Mouse (Mus musculus): ENCODE measurements around the gene Matn4. TPM values are rescaled to one million over a fixed set of nuclear protein-coding genes. Genes with fewer than 3 reads are reported as not detected.

The Matn4 gene
- polyA plus RNA-seq, 1 experiment from 2014 or later = 0.39 TPM

DNA sequence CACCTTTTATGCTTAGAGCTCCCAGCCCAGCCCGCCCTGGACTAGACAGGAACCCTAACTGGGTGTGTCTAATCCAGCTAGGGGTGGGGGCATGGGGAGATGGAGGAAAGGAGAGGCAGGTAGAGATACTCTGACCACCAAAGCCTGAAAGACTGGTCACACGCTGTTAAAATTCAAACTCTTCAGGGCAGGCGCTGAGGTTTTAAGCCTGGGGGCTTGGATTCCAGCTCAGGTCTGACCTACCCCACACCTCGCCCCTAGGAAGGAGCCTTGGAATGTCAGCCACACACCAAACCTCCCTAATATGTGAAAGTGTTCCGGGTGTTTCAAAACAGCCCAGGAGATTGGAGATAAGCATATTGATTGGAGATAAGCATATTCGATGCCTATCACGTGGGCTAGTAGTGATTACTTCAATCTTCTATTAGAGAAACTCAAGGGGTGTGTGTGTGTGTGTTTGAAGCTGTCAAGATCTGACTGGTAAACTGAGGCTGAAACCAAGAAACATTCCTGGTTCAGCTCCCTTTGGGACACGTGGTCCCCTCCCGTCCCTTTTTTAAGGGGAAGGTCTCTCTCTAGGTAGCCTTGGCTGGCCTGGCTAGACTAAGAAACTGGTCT is 28.4 kb upstream of the Matn4 start:
- WGBS = 82% methylated on average over 9 of the region's 9 CpGs
- Histone ChIP-seq H3K27ac (no peak overlapping the region), H3K4me3 (replicated peaks) (no peak overlapping the region), H3K9me3 (no peaks in the 10 kb centered on the region), H3K4me1 (replicated peaks) (no peaks in the 10 kb centered on the region), H3K4me2 (replicated peaks) (no peak overlapping the region), H3K9ac (replicated peaks) (no peak overlapping the region), H3K36me3 (no peaks in the 10 kb centered on the region), H3K27me3 (no peaks in the 10 kb centered on the region)
- no peak for ATAC-seq

GRCm38 (mm10) chr2:164432541-164433191 is 27.7 kb upstream of the Matn4 start:
- WGBS = 44% methylated on average over 22 of the region's 22 CpGs
- no peak for ATAC-seq
- no peak overlapping the region for H3K4me2 ChIP-seq (replicated peaks)

DNA sequence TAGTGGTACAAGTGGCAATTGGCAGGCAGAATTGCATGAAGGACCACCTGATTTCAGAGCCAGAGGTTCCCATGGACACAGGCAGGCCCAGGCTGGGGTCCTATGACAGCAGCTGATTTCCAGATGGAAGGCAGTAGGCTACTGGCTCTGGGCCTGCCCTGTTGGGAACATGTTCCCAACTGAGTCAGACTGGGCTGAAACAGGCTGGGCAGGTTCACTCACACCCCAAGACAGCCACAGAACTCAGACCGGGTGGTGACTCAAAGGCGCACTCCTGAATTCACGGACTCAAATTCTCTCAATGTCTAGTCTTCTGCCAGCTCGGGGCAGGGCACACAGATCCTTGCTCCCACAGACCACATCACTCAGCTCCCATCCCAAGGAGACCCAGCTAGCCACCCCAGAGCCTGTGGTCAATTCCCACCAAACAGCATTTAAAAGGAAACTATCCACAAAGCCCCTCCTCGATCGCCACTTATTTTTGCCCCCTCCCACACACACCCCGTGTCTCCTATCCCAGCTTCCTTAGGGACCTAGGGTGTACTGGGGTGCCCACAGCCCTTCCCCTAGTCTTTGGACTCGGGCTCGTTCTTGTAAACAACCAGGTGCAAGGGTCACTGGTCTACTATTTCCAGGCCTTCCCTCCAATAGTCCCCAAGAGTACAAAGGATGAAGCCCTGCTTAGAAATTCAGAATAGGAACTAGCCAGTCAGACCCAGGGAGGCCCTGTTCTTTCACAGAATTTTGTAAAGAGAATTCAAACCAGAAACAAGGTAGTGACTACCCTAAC is 26.9 kb upstream of the Matn4 start:
- ATAC-seq = no peak
- H3K36me3 ChIP-seq = no peaks in the 10 kb centered on the region
- 68% methylated on average over 9 of the region's 9 CpGs for whole genome bisulfite sequencing

More at GRCm38 (mm10) chr2:164432541-164433191, 27.7 kb upstream of the Matn4 start:
- no peaks in the 10 kb centered on the region for H3K36me3 ChIP-seq
- H3K4me1 ChIP-seq (replicated peaks) = no peaks in the 10 kb centered on the region
- no peaks in the 10 kb centered on the region for H3K9me3 ChIP-seq
- no peak overlapping the region for H3K27ac ChIP-seq
- no peak overlapping the region for H3K4me3 ChIP-seq (replicated peaks)
- no peaks in the 10 kb centered on the region for H3K27me3 ChIP-seq
- no peak overlapping the region for H3K9ac ChIP-seq (replicated peaks)

DNA sequence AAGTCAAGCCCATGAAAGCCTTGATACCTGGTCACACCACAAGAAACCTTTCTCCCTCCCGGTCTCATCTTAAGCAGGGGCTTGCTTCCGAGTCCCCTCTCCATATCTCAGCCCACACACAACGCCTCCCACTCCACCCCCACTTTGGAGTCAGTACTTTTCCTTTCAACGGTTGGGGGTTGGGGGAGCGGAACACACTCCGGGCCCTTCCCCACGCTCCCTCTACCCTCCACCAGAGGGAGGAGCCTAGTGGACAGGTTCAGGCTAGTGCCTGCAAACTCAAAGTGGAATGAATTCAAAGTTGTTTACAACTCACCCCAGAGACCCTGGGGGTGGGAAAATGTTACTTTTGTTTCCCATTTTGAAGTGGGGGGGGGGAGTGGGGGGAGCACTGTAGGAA is 25.7 kb upstream of the Matn4 start:
- ATAC-seq = no peak
- Histone ChIP-seq H3K4me3 (replicated peaks) (no peak overlapping the region), H3K9ac (replicated peaks) (no peak overlapping the region), H3K27me3 (no peaks in the 10 kb centered on the region), H3K27ac (no peak overlapping the region), H3K4me1 (replicated peaks) (no peaks in the 10 kb centered on the region), H3K9me3 (no peaks in the 10 kb centered on the region), H3K36me3 (no peaks in the 10 kb centered on the region), H3K4me2 (replicated peaks) (no peak overlapping the region)
- WGBS = 24% methylated on average over 7 of the region's 7 CpGs

More for the DNA sequence above, 26.9 kb upstream of the Matn4 start:
- Histone ChIP-seq H3K4me3 (replicated peaks) (no peak overlapping the region), H3K4me2 (replicated peaks) (no peak overlapping the region), H3K9ac (replicated peaks) (no peak overlapping the region), H3K27ac (no peak overlapping the region), H3K9me3 (no peaks in the 10 kb centered on the region), H3K27me3 (no peaks in the 10 kb centered on the region), H3K4me1 (replicated peaks) (no peaks in the 10 kb centered on the region)

GRCm38 (mm10) chr2:164429881-164430615 is 25.1 kb upstream of the Matn4 start:
- WGBS = 47% methylated on average over 15 of the region's 15 CpGs
- Histone ChIP-seq H3K9me3 (no peaks in the 10 kb centered on the region), H3K4me2 (replicated peaks) (no peak overlapping the region), H3K36me3 (no peaks in the 10 kb centered on the region), H3K27me3 (no peaks in the 10 kb centered on the region), H3K4me1 (replicated peaks) (no peaks in the 10 kb centered on the region), H3K4me3 (replicated peaks) (no peak overlapping the region), H3K9ac (replicated peaks) (no peak overlapping the region), H3K27ac (no peak overlapping the region)
- ATAC-seq = no peak

DNA sequence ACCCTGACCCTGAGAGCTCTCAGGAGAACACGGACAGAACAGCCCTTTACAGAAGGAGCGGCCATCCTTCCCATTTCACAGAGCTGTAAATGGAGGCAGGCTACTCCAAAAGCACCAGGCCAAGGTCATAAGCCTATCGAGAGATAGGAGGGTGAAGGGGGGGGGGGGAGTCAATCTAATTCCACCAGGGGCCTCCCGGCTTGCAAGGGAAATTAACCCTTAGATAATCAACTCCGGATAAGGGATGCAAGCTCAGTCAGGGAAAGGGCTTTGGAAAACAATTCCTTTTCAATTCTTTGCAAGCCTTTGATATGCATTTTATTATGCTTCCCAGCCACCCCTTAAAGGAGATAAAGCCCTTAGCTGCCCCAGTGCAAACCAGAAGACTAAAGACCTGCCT is 23.5 kb upstream of the Matn4 start:
- H3K27me3 ChIP-seq = no peaks in the 10 kb centered on the region
- H3K9ac ChIP-seq (replicated peaks) = no peak overlapping the region
- 45% methylated on average over 5 of the region's 5 CpGs for WGBS
- no peaks in the 10 kb centered on the region for H3K9me3 ChIP-seq
- H3K4me2 ChIP-seq (replicated peaks) = no peak overlapping the region
- H3K36me3 ChIP-seq = no peaks in the 10 kb centered on the region
- H3K27ac ChIP-seq = no peak overlapping the region
- no peak overlapping the region for H3K4me3 ChIP-seq (replicated peaks)
- no peak for ATAC-seq
- no peaks in the 10 kb centered on the region for H3K4me1 ChIP-seq (replicated peaks)

DNA sequence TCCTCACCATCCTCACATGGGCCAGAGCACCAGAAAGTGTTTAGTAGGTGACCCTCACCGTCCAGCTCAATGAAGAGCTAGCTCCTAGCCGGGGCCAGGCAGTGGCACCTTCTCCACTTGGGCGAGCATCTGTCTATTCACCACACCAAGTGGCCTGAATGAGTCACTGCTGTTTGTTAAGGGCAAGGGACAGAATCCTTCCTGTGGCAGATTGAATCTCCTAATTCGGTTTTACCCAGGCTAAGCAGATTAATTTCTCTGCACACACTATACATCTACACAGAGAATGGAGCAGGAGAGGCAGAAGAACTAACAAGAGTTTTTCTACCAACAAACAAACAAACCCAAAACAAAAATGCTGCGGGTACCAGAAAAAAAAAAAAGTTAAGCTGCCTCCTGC is 22.0 kb upstream of the Matn4 start:
- no peaks in the 10 kb centered on the region for H3K4me1 ChIP-seq (replicated peaks)
- no peaks in the 10 kb centered on the region for H3K27me3 ChIP-seq
- ATAC-seq = no peak
- no peak overlapping the region for H3K4me2 ChIP-seq (replicated peaks)
- no peaks in the 10 kb centered on the region for H3K9me3 ChIP-seq
- H3K27ac ChIP-seq = no peak overlapping the region
- no peaks in the 10 kb centered on the region for H3K36me3 ChIP-seq
- no peak overlapping the region for H3K4me3 ChIP-seq (replicated peaks)
- WGBS = 79% methylated on average over 5 of the region's 5 CpGs
- no peak overlapping the region for H3K9ac ChIP-seq (replicated peaks)

- Histone ChIP-seq H3K27ac (no peak overlapping the region), H3K27me3 (no peaks in the 10 kb centered on the region), H3K4me2 (replicated peaks) (no peak overlapping the region), H3K9ac (replicated peaks) (no peak overlapping the region), H3K36me3 (no peaks in the 10 kb centered on the region), H3K4me1 (replicated peaks) (no peaks in the 10 kb centered on the region), H3K9me3 (no peaks in the 10 kb centered on the region), H3K4me3 (replicated peaks) (no peak overlapping the region)
- no peak for ATAC-seq
- 29% methylated on average over 12 of the region's 12 CpGs for WGBS
Observed at GRCm38 (mm10) chr2:164426121-164426520, 21.2 kb upstream of the Matn4 start.

DNA sequence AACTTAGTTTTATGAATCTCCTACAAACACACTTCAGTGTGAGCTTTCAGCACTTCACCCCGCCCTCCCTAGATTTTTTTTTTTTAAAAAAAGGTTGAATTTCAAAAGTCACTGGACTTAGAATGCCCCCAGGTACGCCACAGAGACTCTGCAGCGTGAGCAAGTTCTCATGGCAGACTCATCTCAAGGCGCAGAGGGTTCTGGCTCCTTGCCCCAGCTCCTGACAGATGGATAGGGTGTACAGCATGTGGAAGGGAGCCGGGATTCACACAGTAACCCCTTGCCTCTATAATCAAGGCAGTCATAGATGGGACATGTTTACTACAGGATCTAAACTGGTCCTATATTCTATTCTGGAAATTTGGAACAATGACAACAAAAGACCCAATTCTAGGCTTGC is 20.4 kb upstream of the Matn4 start:
- Histone ChIP-seq H3K9ac (replicated peaks) (no peak overlapping the region), H3K27ac (no peak overlapping the region), H3K36me3 (no peaks in the 10 kb centered on the region), H3K27me3 (no peaks in the 10 kb centered on the region), H3K9me3 (no peaks in the 10 kb centered on the region), H3K4me2 (replicated peaks) (no peak overlapping the region), H3K4me3 (replicated peaks) (no peak overlapping the region), H3K4me1 (replicated peaks) (no peaks in the 10 kb centered on the region)
- 87% methylated on average over 5 of the region's 5 CpGs for WGBS
- ATAC-seq = no peak

DNA sequence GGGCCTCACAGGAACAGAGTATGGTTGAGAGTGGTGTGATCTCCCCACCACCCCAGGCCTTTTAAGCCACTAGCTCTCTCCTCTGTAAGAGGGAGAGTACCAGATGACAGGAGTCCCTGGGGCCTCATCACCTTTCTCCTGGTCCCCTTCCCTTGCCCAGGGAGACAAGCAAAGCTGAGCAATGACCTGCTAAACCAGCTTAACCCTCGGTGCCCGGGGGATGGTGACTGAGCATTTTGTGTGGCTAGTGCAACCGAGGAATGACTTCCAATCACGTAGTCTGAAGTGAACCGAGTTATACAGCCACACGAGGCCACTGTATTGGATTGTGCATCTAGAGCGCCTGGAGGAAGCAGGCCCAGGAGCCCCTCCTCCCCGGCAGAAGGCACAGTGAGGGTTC is 19.4 kb upstream of the Matn4 start:
- Histone ChIP-seq H3K9ac (replicated peaks) (no peak overlapping the region), H3K27me3 (no peaks in the 10 kb centered on the region), H3K4me3 (replicated peaks) (no peak overlapping the region), H3K27ac (no peak overlapping the region), H3K9me3 (no peaks in the 10 kb centered on the region), H3K4me1 (replicated peaks) (no peaks in the 10 kb centered on the region), H3K4me2 (replicated peaks) (no peak overlapping the region), H3K36me3 (no peaks in the 10 kb centered on the region)
- 89% methylated on average over 8 of the region's 8 CpGs for WGBS
- no peak for ATAC-seq

DNA sequence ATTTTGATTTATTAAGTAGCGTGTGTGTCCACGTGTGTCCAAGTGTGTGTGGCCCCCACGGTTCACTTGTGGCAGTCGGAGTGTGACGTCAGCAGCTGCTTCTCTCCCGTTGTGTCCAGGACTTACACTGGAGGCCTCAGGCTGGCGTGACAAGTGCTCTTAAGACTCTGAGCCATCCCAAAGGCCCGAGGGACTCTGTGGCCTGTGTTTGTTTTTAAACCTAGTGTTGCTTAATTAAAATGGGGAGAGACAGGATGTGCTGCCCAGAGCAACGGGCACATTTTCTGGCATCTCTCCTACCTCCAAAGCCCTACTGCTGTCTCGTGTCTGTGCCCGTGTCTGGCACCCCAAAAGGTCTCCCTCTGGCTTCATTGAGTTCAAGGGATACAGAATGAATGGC is 18.5 kb upstream of the Matn4 start:
- H3K9ac ChIP-seq (replicated peaks) = no peak overlapping the region
- H3K36me3 ChIP-seq = no peaks in the 10 kb centered on the region
- H3K27ac ChIP-seq = no peak overlapping the region
- no peaks in the 10 kb centered on the region for H3K4me1 ChIP-seq (replicated peaks)
- H3K4me2 ChIP-seq (replicated peaks) = no peak overlapping the region
- ATAC-seq = no peak
- H3K9me3 ChIP-seq = no peaks in the 10 kb centered on the region
- H3K4me3 ChIP-seq (replicated peaks) = no peak overlapping the region
- H3K27me3 ChIP-seq = no peaks in the 10 kb centered on the region
- WGBS = 87% methylated on average over 11 of the region's 11 CpGs
